Mouse (Mus musculus): ENCODE data around the gene Slc23a3. TPM values are rescaled to one million over a fixed set of nuclear protein-coding genes. Genes with fewer than 3 reads are reported as not detected.

Slc23a3 gene
- 0.10 TPM in 1 of 2 replicates, not detected in the other for polyA plus RNA-seq (2016; fragmentation: Nextera tagmentation; extraction: Ambion mirVana)

DNA sequence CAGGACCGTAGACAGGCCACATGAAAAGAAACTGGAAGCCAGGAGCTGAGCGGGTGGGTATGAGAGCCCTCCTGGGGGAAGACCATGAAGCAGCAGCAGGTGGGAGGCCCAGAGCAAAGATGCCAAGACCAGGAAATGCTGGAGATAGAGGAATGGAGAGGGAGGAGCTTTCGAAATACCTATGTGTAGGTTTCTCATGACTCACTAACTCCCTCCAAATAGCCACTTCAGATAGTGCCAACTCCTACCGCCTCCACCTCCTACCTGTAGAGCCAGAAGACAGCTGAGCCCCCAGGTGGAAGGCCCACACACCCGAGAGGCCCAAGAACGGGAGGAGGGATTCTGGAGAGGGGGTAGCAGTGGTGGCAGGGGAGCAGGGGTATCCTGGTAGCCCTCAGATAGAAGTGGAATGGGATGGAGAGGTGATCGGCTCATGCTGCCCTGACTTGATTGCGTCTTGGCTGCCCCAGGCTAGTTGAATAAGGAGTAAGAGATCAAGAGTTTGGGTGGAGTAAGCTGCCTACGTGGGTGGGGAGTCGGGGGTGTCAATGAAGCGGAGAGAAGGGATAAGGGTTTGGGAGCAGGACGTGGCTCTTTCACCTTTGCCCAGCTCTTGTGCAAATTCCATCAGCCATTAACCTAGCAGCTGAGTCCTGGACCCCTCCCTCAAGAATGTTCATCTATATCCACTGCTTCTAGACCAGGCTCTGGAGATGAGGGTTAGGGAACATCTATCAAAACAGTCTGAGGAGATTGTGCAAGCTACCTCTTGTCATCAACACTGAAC is at the start of gene Slc23a3:
Gene Slc23a3, minus strand, starts transcription at position 470 of the 787 bp plus-strand sequence.
- no peak within 1 kb of the TSS for H3K4me3 ChIP-seq
- 66% methylated on average over 12 of the region's 12 CpGs for WGBS
- ATAC-seq (ENCODE audit: low FRiP score), result no peak

DNA sequence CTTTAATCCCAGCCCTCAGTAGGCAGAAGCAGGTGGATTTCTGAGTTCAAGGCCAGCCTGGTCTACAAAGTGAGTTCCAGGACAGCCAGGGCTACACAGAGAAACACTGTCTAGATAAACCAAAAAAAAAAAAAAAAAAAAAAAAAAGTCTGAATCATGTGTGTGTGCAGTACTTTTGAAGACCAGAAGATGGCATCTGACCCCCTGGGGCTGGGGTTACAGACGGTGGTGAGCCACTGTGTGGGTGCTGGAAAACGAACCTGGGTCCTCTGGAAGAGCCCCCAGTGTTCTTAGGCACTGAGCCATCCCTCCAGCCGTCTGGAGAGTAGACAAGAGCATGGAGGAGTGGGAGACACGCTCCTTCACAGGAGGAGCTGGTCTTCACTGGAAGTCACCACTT is 48.5 kb upstream of the Slc23a3 start:
- Histone ChIP-seq H3K27ac (no peak overlapping the region), H3K36me3 (peaks cover 67% of the 10 kb centered on the region)
- WGBS, result 64% methylated on average over 4 of the region's 4 CpGs

More for the DNA sequence above, at the start of gene Slc23a3:
- H3K4me2 ChIP-seq (replicated peaks), result no peak within 1 kb of the TSS
- no peaks in the 10 kb centered on the region for H3K4me1 ChIP-seq
- H3K36me3 ChIP-seq, result peaks cover 35% of the 10 kb centered on the region
- no peak within 1 kb of the TSS for H3K27ac ChIP-seq
- H3K27me3 ChIP-seq, result peaks cover 10% of the 10 kb centered on the region; the same call in 1 of the 2 replicates
- 0 out of 2 replicates have a peak within 1 kb of the TSS, but pooled peaks have one; percentile 13 for H3K9ac ChIP-seq
- no peaks in the 10 kb centered on the region for H3K9me3 ChIP-seq (replicated peaks)

DNA sequence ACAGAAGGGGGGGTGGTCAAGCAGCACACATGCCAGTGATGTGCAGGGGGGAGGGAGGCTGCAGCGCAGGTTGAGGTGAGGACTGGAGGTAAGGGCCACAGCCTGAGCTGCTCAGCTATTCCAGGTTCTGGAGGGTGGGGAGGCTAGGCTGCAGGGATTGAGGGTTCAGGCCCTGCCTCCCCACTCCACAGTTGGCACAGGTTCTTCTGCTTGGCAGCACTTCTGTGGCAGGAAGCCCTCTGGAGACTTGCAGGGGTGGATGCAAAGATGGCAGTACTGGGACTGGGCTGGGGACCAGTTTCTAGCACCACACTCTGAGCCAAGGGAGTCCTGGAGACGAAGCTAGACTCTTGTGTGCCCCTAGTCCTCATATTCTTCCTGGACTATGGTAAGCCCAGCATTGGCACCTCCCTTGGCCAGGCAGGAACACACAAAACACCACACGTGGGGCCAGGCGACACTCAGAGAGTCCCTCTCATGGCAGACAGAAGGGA is 47.7 kb upstream of the Slc23a3 start:
- H3K9ac ChIP-seq, result no peak overlapping the region
- no peak overlapping the region for H3K27ac ChIP-seq
- no peak overlapping the region for H3K4me3 ChIP-seq
- H3K27me3 ChIP-seq, result no peaks in the 10 kb centered on the region
- no peak for ATAC-seq (ENCODE audit: low FRiP score)
- H3K4me1 ChIP-seq, result peaks cover 24% of the 10 kb centered on the region
- WGBS, result 90% methylated on average over 4 of the region's 4 CpGs
- H3K4me2 ChIP-seq (replicated peaks), result no peak overlapping the region
- H3K9me3 ChIP-seq (replicated peaks), result no peaks in the 10 kb centered on the region
- peaks cover 67% of the 10 kb centered on the region for H3K36me3 ChIP-seq

More for the DNA sequence above, 48.5 kb upstream of the Slc23a3 start:
- no peak overlapping the region for H3K4me2 ChIP-seq (replicated peaks)
- H3K27me3 ChIP-seq, result no peaks in the 10 kb centered on the region
- no peaks in the 10 kb centered on the region for H3K9me3 ChIP-seq (replicated peaks)
- H3K4me1 ChIP-seq, result peaks cover 24% of the 10 kb centered on the region
- H3K4me3 ChIP-seq, result no peak overlapping the region
- H3K9ac ChIP-seq, result no peak overlapping the region
- no peak for ATAC-seq (ENCODE audit: low FRiP score)

DNA sequence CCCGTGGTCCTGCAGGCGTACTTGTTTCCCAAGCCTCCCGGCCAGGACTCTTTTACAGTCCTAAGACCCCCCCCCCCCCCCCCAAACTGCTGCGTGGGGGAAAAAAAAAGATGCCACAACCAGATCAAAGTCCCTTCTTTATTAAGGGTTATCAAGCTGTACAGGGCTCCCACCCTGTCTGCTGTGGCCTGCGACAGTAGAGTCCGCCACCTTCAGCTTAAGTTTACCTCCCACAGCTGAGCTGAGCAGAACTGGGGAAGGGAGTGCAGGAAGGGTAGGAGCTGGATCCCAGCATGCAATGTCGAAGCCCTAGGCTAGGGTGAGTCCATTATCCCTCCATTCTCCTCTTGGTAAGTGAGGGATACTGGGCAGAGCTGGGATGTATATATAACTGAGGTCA is 47.1 kb upstream of the Slc23a3 start:
- peak overlapping the region; percentile 56 for H3K4me3 ChIP-seq
- H3K9ac ChIP-seq, result no peak overlapping the region

DNA sequence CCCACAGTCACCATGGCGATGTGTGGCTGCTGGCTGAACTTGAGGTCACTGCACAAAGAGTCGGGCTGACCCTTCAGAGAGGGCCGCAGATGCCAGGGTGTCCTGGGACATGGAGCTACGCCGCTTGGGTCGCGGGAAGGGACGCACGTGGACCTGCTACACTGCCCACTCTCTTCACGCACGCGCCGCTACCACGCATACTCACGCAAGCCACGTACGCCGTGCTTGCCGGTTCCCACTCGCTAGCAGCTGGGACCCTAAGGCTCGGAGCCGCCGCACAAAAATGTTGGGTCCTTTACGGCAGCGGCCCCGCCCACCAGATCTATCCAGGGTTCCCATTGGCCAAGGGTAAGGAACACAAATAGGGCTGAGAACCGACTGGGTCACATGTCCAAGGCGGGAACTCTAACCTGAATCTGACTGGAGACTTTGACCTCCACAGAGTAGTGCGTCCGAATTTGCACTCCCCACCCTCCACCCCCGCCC is 46.5 kb upstream of the Slc23a3 start, which contains the start of gene Abcb6:
Gene Abcb6, minus strand, starts transcription at position 288 of the 486 bp plus-strand sequence.
- H3K4me1 ChIP-seq, result peaks cover 24% of the 10 kb centered on the region
- H3K36me3 ChIP-seq, result peaks cover 67% of the 10 kb centered on the region
- WGBS, result under 1% methylated on average over 31 of the region's 31 CpGs
- H3K9ac ChIP-seq, result peak within 1 kb of the TSS; percentile 70
- no peaks in the 10 kb centered on the region for H3K27me3 ChIP-seq
- H3K4me2 ChIP-seq (replicated peaks), result peak within 1 kb of the TSS; percentile 93
- H3K27ac ChIP-seq, result peak within 1 kb of the TSS; percentile 56
- peak; percentile 89 for ATAC-seq (ENCODE audit: low FRiP score)
- H3K4me3 ChIP-seq, result peak within 1 kb of the TSS; percentile 56
- no peaks in the 10 kb centered on the region for H3K9me3 ChIP-seq (replicated peaks)

More for the DNA sequence above, 47.1 kb upstream of the Slc23a3 start:
- Histone ChIP-seq H3K9me3 (replicated peaks) (no peaks in the 10 kb centered on the region), H3K4me2 (replicated peaks) (peak overlapping the region; percentile 93), H3K27ac (no peak overlapping the region), H3K4me1 (peaks cover 24% of the 10 kb centered on the region), H3K36me3 (peaks cover 67% of the 10 kb centered on the region), H3K27me3 (no peaks in the 10 kb centered on the region)
- ATAC-seq (ENCODE audit: low FRiP score), result 0 out of 2 replicates have a peak, but pooled peaks have one; percentile 0
- 41% methylated on average over 7 of the region's 7 CpGs for WGBS

DNA sequence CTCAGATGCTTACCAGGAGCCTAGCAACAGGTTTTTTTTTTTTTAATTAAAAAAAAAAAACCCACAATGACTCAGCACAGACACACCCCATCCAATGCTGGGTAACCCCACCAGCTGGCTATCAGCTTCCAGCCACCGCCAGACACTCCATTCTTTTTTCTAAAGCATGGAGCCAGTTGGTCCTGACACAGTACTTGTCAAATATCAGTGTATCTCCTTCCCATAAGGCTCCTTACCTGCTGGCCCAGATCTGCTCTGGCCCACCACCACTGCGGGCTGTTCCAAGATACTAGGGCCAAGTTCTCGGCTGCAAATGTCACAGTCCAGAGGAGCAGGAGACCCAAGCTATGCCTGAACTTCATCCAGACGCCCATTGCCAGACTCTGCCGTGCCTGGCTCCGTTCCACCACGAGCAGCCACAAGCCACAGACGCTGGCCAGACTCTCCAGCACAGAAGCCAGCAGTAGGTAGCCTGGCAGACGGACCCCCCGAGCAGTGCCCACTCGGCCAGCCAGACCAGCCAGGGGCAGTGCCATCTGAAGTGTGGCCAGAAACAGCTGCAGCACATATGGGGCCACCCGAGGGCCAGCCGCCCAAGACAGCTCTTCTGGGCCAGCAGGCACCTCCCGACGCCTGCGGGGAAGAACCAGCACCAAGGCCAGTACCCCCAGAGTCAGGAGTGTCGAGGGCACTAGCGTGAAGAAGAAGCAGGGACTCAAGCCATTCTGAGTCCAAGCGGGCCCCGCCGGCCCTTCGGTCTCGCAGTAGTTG is 45.8 kb upstream of the Slc23a3 start:
- peak; percentile 66 for ATAC-seq (ENCODE audit: low FRiP score)
- Histone ChIP-seq H3K4me1 (peaks cover 24% of the 10 kb centered on the region), H3K27me3 (no peaks in the 10 kb centered on the region), H3K9me3 (replicated peaks) (no peaks in the 10 kb centered on the region), H3K27ac (peak overlapping the region; percentile 56), H3K9ac (peak overlapping the region; percentile 70), H3K4me3 (peak overlapping the region; percentile 56), H3K4me2 (replicated peaks) (peak overlapping the region; percentile 93), H3K36me3 (peaks cover 66% of the 10 kb centered on the region)
- 9% methylated on average over 23 of the region's 23 CpGs for WGBS

DNA sequence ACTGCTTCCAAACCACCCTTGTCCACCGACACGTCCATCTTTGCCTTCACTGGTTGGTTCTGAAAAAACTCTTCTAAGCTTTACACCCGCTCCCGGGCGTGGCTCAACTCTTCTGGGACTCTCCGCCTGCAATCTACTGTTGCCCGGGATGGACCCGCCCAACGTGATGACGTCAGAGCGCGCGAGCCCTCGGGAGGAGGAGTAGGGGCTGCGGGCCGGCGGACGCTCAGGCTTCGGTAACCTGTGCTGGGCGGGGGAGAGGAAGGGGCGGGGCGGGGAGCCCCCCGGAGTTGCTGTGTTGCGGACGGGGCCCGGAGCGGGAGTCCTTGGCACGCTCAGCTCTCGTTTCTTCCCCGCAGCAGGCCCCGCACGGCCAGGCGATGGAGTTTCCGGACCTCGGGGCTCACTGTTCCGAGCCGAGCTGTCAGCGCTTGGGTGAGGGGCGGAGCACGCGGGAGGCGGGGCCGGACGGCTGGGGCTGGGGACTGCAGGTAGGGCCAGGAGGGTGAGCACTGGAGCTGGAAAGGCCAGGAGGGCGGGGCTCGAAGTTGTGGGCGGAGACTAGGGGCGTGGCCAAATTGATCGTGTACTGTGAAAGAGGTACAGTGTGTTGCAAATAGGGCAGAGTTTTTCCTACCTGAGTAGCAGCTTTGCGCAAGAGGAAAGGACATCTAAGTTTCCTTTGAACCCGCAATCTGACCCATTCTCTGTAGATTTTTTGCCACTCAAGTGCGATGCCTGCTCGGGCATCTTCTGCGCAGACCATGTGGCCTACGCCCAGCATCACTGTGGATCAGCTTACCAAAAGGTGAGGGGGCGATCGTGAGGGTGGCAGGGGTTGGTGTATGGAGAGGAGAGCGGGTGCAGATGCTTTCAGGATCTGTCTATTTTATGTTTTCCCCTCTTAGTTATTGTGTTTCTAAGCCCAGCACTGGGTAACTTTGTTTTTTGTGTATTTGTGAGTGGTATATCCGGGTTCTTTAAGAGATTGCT is 35.1 kb upstream of the Slc23a3 start, which contains the start of gene Zfand2b:
Gene Zfand2b, plus strand, starts transcription at position 175 of the 993 bp plus-strand sequence.
- peak within 1 kb of the TSS; percentile 86 for H3K27ac ChIP-seq
- H3K27me3 ChIP-seq, result no peaks in the 10 kb centered on the region
- ATAC-seq (ENCODE audit: low FRiP score), result peak; percentile 97
- H3K36me3 ChIP-seq, result peaks cover 35% of the 10 kb centered on the region
- H3K9me3 ChIP-seq (replicated peaks), result no peaks in the 10 kb centered on the region
- peak within 1 kb of the TSS; percentile 63 for H3K4me3 ChIP-seq
- peak within 1 kb of the TSS; percentile 68 for H3K9ac ChIP-seq
- H3K4me2 ChIP-seq (replicated peaks), result peak within 1 kb of the TSS; percentile 71
- under 1% methylated on average over 57 of the region's 59 CpGs for WGBS
- peaks cover 11% of the 10 kb centered on the region for H3K4me1 ChIP-seq

DNA sequence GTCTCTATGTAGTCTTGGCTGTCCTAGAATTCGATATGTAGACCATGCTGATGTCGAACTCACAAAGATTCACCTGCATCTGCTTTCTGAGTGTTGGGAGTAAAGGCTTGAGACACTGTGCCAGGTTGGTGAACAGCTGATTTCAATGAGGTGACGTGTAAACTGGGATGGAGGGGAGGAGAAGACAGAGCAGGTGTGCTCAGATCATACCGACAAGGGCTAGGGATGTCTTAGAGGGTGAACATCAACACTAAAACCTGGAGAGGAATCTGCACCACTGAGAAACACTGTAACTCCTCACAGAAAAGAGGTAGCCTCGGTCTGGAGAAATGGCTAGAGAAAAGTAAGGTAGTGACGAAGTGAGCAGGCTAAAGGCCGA is 34.4 kb upstream of the Slc23a3 start:
- H3K9ac ChIP-seq, result peak overlapping the region; percentile 41
- WGBS, result 8% methylated on average over 7 of the region's 7 CpGs
- no peaks in the 10 kb centered on the region for H3K9me3 ChIP-seq (replicated peaks)
- peaks cover 29% of the 10 kb centered on the region for H3K36me3 ChIP-seq
- peak overlapping the region; percentile 71 for H3K4me2 ChIP-seq (replicated peaks)
- peaks cover 11% of the 10 kb centered on the region for H3K4me1 ChIP-seq
- peak overlapping the region; percentile 63 for H3K4me3 ChIP-seq
- ATAC-seq (ENCODE audit: low FRiP score), result peak; percentile 46
- H3K27ac ChIP-seq, result peak overlapping the region; percentile 36; the same call in 1 of the 2 replicates
- no peaks in the 10 kb centered on the region for H3K27me3 ChIP-seq

DNA sequence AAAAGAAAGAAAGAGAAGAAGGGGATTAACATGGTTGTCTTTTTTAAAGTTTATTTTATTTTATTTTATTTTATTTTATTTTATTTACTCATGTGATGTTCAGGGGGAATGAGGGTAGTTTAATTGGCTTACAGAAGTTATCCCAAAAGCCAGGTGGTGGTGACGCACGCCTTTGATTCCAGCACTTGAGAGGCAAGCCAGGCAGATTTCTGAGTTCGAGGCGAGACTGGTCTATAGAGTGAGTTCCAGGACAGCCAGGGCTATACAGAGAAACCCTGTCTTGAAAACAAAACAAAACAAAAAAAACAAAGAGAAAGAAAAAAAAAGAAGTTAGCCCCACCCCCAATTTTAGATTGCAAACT is 26.5 kb upstream of the Slc23a3 start:
- no peak overlapping the region for H3K4me2 ChIP-seq (replicated peaks)
- H3K9me3 ChIP-seq (replicated peaks), result no peaks in the 10 kb centered on the region
- no peak for ATAC-seq (ENCODE audit: low FRiP score)
- no peak overlapping the region for H3K9ac ChIP-seq
- no peaks in the 10 kb centered on the region for H3K36me3 ChIP-seq
- H3K4me3 ChIP-seq, result no peak overlapping the region
- H3K27ac ChIP-seq, result no peak overlapping the region
- no peaks in the 10 kb centered on the region for H3K4me1 ChIP-seq
- H3K27me3 ChIP-seq, result no peaks in the 10 kb centered on the region; the same call in 1 of the 2 replicates
- 85% methylated on average over 4 of the region's 4 CpGs for WGBS

DNA sequence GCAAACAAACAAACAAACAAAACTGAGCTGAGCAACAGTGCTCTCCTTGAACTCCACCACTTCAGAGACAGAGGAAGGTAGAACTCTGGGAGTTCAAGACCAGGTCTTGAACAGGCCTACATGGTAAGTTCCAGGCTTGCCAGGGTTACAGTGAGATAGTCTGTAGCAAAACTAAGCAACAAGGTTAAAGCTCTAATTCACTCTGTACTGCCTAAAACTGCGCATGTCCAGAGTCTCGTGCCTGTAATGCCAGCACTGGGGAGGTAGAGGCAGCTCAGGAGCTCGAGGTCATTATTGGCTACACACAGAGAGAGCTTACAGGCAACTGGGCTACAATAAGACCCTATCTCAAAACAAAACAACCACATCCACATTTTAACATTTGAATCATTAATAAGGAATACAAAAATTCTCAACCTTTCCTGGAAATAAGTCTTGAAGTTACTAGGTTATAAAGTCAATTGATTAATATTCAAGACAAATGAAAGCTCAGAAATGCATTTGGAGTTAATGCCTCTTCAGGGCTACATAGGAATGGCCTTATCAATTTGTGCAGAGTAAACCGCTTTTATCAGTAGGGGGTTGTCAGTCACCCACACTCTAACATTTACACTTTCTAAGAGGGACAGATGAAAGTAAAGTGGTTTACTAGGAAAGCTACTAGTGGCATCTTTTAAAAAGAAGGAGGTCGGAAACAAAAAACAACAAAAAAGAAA is 26.0 kb upstream of the Slc23a3 start:
- H3K27me3 ChIP-seq, result no peaks in the 10 kb centered on the region; the same call in 1 of the 2 replicates
- H3K27ac ChIP-seq, result no peak overlapping the region
- no peak overlapping the region for H3K9ac ChIP-seq
- no peaks in the 10 kb centered on the region for H3K36me3 ChIP-seq
- H3K4me1 ChIP-seq, result no peaks in the 10 kb centered on the region
- no peaks in the 10 kb centered on the region for H3K9me3 ChIP-seq (replicated peaks)
- H3K4me2 ChIP-seq (replicated peaks), result no peak overlapping the region
- no peak overlapping the region for H3K4me3 ChIP-seq
- 70% methylated on average over 5 of the region's 5 CpGs for WGBS
- ATAC-seq (ENCODE audit: low FRiP score), result no peak

DNA sequence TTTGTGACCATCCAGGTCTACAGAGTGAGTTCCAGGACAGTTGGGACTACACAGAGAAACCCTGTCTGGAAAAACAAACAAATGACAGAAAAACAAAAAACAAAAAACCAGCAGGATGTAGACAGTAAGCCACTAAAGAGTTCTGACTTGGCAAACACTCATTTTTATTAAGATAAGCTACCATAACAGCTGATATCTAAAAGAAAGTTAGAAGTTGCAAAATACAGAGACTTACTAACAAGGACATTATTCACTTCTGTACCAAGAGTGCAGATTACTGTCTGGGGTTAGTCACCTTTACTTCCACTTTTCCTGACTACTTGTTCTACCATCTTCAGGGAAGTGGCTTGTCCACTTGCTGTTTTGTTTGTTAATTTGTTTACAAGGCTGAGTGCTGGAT is 25.3 kb upstream of the Slc23a3 start:
- Histone ChIP-seq H3K27me3 (no peaks in the 10 kb centered on the region; the same call in 1 of the 2 replicates), H3K4me1 (no peaks in the 10 kb centered on the region), H3K4me2 (replicated peaks) (no peak overlapping the region), H3K9ac (no peak overlapping the region), H3K36me3 (no peaks in the 10 kb centered on the region), H3K9me3 (replicated peaks) (no peaks in the 10 kb centered on the region), H3K27ac (no peak overlapping the region), H3K4me3 (no peak overlapping the region)
- no peak for ATAC-seq (ENCODE audit: low FRiP score)
